Mouse (Mus musculus): Measurements from ENCODE around the gene Tomm40l.

Tomm40l gene

GRCm38 (mm10) chr1:171222238-171223155 lies at the start of gene Tomm40l:
TSS of gene Tomm40l (minus strand) at chr1:171222514.
- DNase-seq (ENCODE audit: low spot score in 2 of 2): peak; percentile 96 to 97

DNA sequence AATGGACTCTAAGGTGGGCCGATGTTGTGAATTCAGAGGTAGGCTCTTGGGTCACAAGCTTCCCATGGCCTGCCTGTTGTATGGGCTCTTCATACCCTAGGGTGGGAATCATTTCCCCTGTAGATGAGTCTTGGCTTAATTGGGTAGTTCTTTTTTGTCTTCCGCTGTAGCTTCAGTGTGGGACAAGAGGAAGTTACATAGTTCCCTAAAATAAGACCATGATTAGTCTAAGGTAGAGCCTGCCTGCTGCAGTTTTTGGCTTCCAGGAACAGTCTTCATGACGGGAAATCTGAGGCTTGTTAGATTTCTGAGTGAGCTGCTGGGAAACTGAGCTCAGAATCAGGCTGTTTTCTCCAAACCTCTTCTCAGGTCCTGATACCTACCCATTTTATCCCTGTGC lies 49.8 kb upstream of the Tomm40l start:
- no peak for DNase-seq (ENCODE audit: low spot score in 2 of 2)

- no peak for DNase-seq (ENCODE audit: low spot score in 2 of 2)
Measured at GRCm38 (mm10) chr1:171271622-171272021, 49.3 kb upstream of the Tomm40l start.

GRCm38 (mm10) chr1:171271196-171271595 lies 48.9 kb upstream of the Tomm40l start:
- DNase-seq (ENCODE audit: low spot score in 2 of 2): no peak

- no peak for DNase-seq (ENCODE audit: low spot score in 2 of 2)
Measured at GRCm38 (mm10) chr1:171270573-171270900, 48.2 kb upstream of the Tomm40l start.

DNA sequence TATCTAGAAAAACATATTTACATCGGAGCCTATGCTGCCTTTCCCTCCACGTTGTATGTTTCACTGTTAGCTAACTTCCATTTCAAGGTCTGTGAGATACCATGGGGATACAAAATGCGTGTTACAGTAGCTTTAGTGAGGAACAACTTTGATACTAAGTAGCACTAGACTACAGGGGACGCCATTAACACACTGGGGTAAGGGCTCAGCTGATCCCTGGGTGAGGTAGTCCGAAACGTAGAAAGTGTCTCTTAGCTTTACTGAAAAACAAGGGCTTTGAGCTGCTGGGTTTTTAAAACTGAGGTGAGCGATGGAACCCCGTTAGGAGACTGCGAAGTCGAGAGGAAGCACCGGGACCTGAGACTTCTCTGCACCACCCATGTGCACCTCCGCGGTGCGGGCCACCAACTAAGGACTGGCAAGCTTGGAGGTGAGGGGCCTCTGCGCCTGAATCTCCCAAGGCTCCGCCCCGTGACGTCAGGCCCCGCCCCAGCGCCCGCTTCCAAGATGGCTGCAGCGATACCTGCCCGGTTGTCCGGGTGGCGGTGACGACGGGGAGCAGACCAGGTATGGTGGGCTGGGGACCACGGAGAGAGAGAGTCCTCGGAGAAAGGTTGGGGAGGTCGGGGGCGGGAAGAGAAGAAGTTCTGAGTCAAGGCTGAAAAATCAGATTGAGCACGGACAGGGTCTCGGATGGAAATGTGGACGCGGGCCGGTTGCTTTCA lies 47.7 kb upstream of the Tomm40l start, which contains the start of gene B4galt3:
TSS of gene B4galt3 (plus strand) at position 481 of the 725 bp plus-strand sequence.
- DNase-seq (ENCODE audit: low spot score in 2 of 2): peak; percentile 96

DNA sequence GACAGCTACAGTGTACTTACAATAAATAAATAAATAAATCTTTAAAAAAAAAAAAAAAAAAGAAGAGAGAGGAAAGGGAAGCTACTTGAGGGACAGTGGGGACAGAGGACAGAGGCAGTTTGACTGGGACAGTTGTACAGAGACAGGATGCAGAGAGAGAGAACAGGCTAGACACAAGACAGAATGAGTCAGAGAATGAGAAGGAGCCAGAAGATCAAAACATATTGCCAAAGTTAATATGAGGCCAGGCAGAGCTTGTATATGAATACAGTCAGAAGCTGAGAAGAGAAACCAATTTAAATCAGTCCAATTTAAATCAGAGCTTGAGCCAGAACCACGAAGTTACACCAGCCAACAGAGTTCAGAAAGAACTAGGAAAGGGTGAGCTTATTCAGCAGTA lies 46.0 kb upstream of the Tomm40l start:
- no peak for DNase-seq (ENCODE audit: low spot score in 2 of 2)

DNA sequence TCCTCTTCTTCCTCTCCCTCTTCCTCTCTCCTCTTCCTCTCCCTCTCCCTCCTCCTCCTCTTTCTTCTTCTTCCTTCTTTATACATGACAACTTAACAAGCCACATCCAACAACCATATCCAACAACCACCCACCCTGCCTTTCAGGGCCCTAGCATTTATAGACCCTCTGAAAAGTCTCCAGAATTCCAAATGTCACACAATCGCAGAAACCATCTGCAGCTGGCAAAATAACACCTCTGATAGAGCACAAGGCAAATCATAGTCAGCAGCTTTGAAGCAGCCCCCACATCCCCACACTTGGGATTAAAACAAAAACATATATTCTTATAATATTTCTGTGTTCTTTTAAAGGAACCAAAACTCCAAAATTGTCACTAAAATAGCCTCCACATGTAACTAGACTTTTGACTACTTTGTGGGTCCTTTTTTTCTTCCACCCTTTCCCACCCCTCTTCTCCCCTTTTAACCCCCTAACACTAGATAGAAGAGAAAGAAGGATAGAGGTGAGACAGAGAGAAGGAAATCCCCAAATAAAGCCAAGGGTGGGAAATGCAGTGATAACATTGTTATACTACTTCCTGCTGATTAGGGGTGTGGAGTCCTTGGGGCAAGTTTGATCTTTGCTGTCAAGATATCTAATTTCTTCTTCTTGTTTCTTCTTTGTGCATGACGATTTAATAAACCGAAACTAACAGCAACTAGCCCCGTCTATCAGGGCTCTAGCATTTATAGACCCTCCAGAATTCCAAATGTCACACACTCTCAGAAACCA lies 43.8 kb upstream of the Tomm40l start:
- DNase-seq (ENCODE audit: low spot score in 2 of 2): peak in 1 of 2 experiments; percentile 71

DNA sequence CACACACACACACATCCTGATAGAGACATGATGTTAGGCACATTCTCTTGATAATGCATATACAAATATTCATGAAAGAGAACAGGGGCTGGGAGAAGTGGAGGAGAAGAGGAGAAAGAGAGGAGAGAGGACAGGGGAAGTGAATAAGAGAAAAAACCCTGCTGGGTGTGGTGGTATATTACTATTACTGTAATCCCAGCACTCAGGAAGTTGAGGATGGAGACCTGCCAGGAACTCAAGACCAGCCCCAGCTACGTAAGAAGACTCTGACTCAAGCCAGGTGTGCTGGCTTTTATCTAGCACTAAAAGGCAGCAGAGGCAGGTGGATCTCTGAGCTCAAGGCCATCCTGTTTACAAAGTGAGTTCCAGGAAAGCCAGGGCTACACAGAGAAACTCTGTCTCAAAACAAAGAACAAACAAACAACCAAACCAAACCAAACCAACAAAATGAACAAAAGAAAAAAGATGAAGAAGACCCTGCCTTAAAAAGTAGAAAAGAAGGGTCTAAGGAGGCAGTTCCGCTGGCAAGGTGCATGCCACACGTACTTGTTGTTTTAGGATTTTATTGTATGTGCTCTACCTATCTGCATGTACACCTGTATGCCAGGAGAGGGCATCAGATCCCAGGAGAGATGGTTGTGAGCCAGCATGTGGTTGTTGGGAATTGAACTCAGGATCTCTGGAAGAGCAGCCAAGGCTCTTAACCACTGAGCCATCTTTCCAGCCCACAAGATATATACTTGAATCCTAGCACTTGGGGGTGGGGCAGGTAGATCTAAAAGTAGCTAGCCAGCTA lies 41.5 kb upstream of the Tomm40l start:
- DNase-seq (ENCODE audit: low spot score in 2 of 2): no peak

DNA sequence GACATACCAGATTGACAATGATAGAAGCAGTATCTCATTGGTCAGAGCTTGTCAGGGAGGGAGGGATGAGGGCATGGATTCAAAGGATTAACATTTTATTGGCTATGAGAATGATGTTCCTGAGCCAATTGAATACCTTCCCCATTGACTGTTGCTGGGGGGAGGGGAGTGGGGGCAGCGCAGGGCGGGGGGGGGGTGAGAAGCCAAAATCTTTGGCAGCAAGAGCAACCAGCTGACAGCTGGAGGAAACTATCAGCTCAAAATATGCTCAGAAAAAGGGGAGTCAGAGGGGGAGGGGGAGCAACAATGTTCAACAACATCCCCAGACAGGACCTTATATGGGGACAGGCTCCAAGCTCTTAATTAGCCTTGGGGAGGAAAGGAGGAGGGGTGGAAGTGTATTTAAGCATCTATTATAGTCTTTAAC lies 40.9 kb upstream of the Tomm40l start:
- peak in 1 of 2 experiments; percentile 54 for DNase-seq (ENCODE audit: low spot score in 2 of 2)

- DNase-seq (ENCODE audit: low spot score in 2 of 2): peak; percentile 85 to 92
Measured at GRCm38 (mm10) chr1:171262594-171263130, 40.3 kb upstream of the Tomm40l start.

DNA sequence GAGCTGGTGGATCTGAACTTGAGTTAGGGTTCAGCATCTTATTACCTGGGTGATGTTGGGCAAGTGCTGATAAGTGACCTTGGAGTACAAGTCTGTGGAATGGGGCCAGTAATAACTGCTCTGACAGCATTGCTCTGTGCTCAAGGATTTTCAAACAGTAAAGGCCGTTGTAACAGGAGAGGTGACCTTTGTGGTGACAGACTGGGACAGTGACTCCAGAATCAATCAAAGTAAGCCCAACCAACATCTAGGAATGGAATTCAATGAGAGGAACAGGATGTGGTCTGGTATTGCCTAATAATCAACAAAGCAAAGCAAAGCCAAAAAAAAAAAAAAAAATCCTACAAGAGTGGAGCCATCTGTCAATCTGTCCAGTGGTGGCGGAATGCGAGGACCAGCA lies 38.0 kb upstream of the Tomm40l start:
- DNase-seq (ENCODE audit: low spot score in 2 of 2): no peak

DNA sequence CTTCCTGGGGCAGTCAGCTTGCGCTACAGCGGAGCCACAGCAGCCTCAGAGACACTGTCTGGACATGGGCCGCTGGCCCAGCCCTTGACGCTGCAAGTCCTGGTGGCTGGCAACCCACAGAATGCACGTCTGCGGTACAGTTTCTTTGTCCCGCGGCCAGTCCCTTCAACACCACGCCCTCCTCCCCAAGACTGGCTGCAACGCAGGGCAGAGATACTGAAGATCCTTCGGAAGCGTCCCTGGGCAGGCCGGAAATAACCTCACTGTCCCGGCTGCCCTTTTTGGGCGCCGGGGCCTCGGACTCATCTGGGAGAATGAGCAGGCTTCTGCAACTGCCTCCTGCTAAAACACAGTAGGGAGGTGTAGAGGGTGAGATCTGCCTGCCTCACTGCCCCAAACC lies 36.6 kb upstream of the Tomm40l start:
- DNase-seq (ENCODE audit: low spot score in 2 of 2): no peak

DNA sequence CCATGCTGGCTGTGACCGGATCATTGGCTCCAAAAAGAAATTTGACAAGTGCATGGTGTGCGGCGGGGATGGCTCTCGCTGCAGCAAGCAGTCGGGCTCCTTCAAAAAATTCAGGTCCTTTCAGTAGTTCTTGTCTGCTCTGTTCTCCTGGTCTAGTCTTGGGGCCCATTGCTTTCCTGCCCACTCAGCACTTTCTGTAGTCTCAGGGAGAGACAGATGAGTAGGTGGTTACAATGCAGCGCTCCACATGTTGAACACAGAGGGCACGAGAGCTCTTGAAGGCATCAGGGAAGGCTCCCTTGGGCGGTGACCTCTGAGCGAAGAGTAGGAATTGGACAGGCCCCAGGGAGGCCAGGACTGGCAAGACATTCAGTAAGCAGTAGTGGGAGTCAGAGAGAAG lies 35.5 kb upstream of the Tomm40l start:
- DNase-seq (ENCODE audit: low spot score in 2 of 2): no peak

DNA sequence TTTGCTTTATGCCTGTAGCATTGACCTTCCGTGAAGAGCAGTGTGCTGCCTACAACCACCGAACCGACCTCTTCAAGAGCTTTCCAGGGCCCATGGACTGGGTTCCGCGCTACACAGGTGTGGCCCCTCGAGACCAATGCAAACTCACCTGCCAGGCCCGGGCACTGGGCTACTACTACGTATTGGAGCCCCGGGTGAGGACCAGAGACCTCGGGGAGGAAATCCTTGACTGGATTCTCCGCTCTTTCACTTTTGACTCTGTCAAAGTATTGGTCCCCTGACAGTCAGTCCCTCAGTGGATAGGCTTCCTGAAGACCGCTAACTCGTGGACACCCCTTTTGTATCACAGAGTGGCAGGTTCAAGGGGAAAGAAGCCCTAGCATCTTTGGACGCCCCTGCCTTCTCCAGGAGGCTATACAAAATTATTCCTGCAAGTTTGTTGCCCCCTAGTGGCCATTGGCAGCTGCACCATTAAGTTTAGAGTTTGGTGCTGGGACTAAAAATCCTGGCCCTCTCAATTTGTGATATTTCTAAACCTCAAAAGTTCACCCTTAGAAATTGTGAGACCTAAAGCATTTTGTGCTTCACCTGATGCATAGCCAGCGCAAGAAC lies 34.7 kb upstream of the Tomm40l start:
- peak; percentile 61 to 69 for DNase-seq (ENCODE audit: low spot score in 2 of 2)

- no peak for DNase-seq (ENCODE audit: low spot score in 2 of 2)
Measured at GRCm38 (mm10) chr1:171256095-171256818, 33.9 kb upstream of the Tomm40l start.

DNA sequence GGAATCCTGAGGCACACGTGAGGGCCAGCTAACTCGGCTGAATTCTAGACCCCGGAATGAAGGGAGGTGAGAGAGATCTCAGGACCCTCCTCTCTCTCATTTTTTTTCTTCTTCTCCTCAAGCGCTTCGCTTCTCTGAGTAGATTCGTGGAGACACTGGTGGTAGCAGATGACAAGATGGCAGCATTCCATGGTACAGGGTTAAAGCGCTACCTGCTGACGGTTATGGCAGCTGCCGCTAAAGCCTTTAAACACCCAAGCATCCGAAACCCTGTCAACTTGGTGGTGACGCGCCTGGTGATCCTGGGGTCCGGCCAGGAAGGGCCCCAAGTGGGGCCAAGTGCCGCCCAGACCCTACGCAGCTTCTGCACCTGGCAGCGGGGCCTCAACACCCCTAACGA lies 30.1 kb upstream of the Tomm40l start:
- no peak for DNase-seq (ENCODE audit: low spot score in 2 of 2)

GRCm38 (mm10) chr1:171251594-171252324 lies 29.4 kb upstream of the Tomm40l start:
- DNase-seq (ENCODE audit: low spot score in 2 of 2): no peak

All from frontal cortex, postnatal 36 days (tissue).